Mouse (Mus musculus) liver, adult (tissue): Measurements from ENCODE around the gene Nfic.

Experiments used
- GATA4 ChIP-seq: IDR thresholded peaks from 2 replicates; pipeline ENCODE4 v1.6.1; 2014; ENCODE audit warnings: mild to moderate bottlenecking, low read length; ENCODE audit not compliant: insufficient replicate concordance

Gene Nfic

GRCm38 (mm10) chr10:81421041-81421796, 34.2 kb downstream of the Nfic start:
- no peak for TF ChIP-seq GATA4

GRCm38 (mm10) chr10:81420191-81420767, 35.2 kb downstream of the Nfic start:
- TF ChIP-seq GATA4 = no peak

- no peak for TF ChIP-seq GATA4
Measured at GRCm38 (mm10) chr10:81419111-81419928, 36.1 kb downstream of the Nfic start.

GRCm38 (mm10) chr10:81418216-81419070, 37.0 kb downstream of the Nfic start:
- TF ChIP-seq GATA4 = no peak

- no peak for TF ChIP-seq GATA4
Measured at GRCm38 (mm10) chr10:81417227-81418215, 37.9 kb downstream of the Nfic start.

GRCm38 (mm10) chr10:81416581-81417226, 38.7 kb downstream of the Nfic start:
- TF ChIP-seq GATA4 = no peak; the same call in 1 of the 2 replicates

DNA sequence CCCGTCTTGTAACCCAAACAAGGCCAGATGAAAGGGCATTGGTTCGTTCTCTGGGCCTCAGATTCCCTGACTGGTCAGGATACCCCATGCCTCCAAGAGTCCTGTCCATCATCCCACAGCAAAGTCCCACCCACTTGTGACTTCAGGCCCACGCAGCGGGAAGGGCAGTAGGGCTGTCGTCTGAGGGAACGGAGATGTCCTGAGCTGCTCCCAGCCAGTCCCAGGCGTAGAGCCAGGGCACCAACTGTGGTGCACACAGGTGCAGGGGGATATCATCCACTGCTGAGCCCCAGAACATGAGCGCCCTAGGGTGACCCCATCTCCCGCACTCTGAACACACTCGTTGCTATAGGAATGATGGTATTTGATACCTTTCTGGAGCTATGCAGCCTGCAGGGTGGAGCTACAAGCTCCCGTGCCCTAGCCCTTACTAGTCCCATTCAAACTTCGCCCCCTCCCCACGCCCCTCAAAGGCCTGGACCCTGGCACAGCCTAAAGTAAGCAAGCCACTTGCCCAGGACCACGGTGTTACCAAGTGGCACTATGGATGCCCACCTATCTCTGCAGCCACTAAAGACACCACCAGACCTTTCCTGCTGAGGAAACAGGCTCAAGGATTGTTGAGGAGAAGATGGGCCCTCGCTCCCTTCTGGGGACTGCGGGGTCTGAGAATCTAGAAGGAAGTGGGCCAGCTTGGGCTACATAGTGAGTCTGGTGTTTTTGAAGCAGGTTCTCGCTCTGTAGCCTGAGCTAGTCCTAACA, 39.7 kb downstream of the Nfic start:
- TF ChIP-seq GATA4 = no peak

GRCm38 (mm10) chr10:81415146-81415545, 40.3 kb downstream of the Nfic start:
- no peak for TF ChIP-seq GATA4

- no peak for TF ChIP-seq GATA4
Measured at GRCm38 (mm10) chr10:81414682-81415081, 40.8 kb downstream of the Nfic start.

DNA sequence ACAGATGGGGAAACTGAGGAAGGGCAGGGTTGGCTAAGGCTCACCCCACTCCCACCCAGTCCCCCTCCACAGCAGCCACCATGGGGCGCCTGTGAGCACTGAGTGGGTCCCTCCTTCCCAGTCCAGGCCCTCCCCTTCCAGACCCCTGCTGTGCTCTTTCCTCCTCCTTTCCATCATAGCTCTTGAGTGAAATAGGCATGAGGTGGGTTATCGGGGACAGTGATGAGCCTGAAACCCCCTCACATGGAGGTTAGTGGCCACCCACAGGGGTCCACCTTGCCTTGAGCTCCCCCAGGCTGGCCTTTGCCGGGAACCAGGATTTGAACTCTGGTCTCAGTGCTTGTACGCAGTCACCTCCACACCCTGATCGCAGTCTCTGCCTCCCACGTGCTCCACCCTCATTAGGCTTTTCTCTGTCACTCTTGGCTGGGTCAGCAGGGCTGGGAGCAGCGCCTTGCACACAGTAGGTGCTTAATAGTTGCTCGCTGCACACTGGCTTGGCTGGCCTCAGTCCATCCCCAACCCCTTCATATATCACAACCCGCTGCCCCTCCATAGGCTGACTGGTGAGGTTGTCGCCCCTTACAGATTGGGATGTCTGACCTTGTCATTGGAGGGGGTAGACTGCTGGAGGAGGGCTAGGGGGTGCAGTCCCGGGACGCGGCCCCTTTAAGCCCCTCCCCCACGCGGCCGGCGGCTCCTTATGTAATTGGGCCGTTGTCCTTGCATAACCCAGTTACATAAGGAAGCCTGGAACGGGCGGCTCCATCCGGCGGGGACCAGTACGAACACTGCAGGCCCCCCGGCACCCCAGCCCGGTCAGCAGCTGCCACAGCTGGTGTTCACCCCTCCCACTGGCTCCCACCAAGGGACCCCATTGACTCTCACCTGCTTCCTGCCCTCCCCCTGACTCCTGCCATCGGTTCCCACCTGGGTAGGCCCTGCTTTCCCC, 41.8 kb downstream of the Nfic start:
- no peak for TF ChIP-seq GATA4

DNA sequence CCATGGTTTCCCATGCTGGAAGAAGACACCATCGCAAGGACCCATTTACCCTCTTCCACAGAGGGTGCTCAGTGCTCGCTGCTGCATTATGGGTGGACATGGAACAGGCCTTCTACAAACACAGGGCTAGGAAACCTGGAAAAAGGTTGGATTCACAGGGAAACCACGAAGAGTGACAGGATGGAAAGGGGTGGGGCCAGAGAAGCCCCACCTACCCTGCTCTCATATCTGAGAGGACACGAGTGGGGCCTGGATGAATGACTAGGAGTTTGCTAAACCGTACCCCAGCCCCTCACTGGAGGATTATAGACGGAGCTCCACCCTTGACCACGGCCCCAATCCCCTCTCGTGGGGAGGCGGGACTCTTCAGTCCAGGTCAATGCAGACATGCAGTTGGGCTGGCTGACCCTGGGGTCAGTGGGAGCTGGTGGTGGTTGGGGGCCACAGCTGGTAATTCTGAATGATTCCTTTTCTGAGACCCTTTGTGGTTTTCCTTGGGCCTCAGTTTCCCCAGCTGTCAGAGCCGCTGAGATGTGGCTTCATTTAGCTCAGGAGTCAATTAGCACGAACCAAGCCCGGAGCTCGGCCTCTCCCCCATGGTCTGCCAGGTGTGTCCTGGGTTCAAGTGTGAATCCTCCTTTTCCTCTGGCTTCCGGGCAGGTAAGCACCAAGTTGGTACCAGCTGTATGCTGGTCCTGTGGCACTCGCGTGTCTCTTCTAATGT, 42.7 kb downstream of the Nfic start:
- no peak for TF ChIP-seq GATA4
